Mouse (Mus musculus) adrenal gland, adult 8-10 months (tissue): ENCODE measurements around the gene Dhrs9. TPM values are rescaled to one million over a fixed set of nuclear protein-coding genes. Genes with fewer than 3 reads are reported as not detected.
"Not testable (repeated sequence)": the region's sequence is repeated elsewhere in the genome, so short reads cannot be mapped to it uniquely, and the experiment has no call there.

ENCODE experiments used
- DNase-seq: peaks from one replicate; pipeline ENCODE4 v3.0.0; 2022
- total RNA-seq, 4 experiments: library from RNA; stranded (reverse); gene quantifications; 2 replicates each; pipeline ENCODE4 v1.2.4; 2022

The Dhrs9 gene
- 1 to 10 TPM in 2 of 4 experiments, under 1 TPM in 2; 0.12 to 1.7 (median 0.73) TPM for total RNA-seq

- peak; percentile 14 for DNase-seq
Measured at GRCm38 (mm10) chr2:69380281-69380680, at the start of gene Dhrs9. Dhrs9 (plus strand) TSS chr2:69380445.

GRCm38 (mm10) chr2:69331523-69331922 lies 48.7 kb upstream of the Dhrs9 start:
- DNase-seq, result not testable (repeated sequence)

- DNase-seq, result no peak
Measured at GRCm38 (mm10) chr2:69341506-69341905, 38.7 kb upstream of the Dhrs9 start.

GRCm38 (mm10) chr2:69342496-69343221 lies 37.6 kb upstream of the Dhrs9 start, which contains the start of gene Abcb11:
Abcb11 (minus strand) TSS chr2:69342616.
- no peak for DNase-seq

GRCm38 (mm10) chr2:69355402-69355801 lies 24.8 kb upstream of the Dhrs9 start:
- not testable (repeated sequence) for DNase-seq

GRCm38 (mm10) chr2:69364831-69365230 lies 15.4 kb upstream of the Dhrs9 start:
- DNase-seq, result no peak

- no peak for DNase-seq
Measured at GRCm38 (mm10) chr2:69365275-69365674, 15.0 kb upstream of the Dhrs9 start.

GRCm38 (mm10) chr2:69376780-69377179 lies 3.5 kb upstream of the Dhrs9 start:
- no peak for DNase-seq

GRCm38 (mm10) chr2:69379801-69380200 lies 444 bp upstream of the Dhrs9 start:
- DNase-seq, result no peak

- DNase-seq, result no peak
Measured at GRCm38 (mm10) chr2:69381740-69382139, 1.5 kb downstream of the Dhrs9 start.

- no peak for DNase-seq
Measured at GRCm38 (mm10) chr2:69382838-69383237, 2.6 kb downstream of the Dhrs9 start.

GRCm38 (mm10) chr2:69386118-69386871 lies 6.0 kb downstream of the Dhrs9 start:
- no peak for DNase-seq

GRCm38 (mm10) chr2:69393947-69394346 lies 13.7 kb downstream of the Dhrs9 start:
- no peak for DNase-seq

- DNase-seq, result no peak
Measured at GRCm38 (mm10) chr2:69395597-69396248, 15.5 kb downstream of the Dhrs9 start.

GRCm38 (mm10) chr2:69396760-69397435 lies 16.7 kb downstream of the Dhrs9 start:
- no peak for DNase-seq

- peak; percentile 4 for DNase-seq
Measured at GRCm38 (mm10) chr2:69400866-69401604, 20.8 kb downstream of the Dhrs9 start.

- no peak for DNase-seq
Measured at GRCm38 (mm10) chr2:69401891-69402290, 21.6 kb downstream of the Dhrs9 start.

- no peak for DNase-seq
Measured at GRCm38 (mm10) chr2:69402309-69402708, 22.1 kb downstream of the Dhrs9 start.

GRCm38 (mm10) chr2:69405692-69406091 lies 25.4 kb downstream of the Dhrs9 start:
- DNase-seq, result peak; percentile 4

- no peak for DNase-seq
Measured at GRCm38 (mm10) chr2:69414539-69414938, 34.3 kb downstream of the Dhrs9 start.

GRCm38 (mm10) chr2:69415070-69415469 lies 34.8 kb downstream of the Dhrs9 start:
- no peak for DNase-seq
